Mouse (Mus musculus) heart, embryonic 12.5 days (tissue): ENCODE results near the gene Grin3b. TPM values are rescaled to one million over a fixed set of nuclear protein-coding genes. Genes with fewer than 3 reads are reported as not detected.
"Not testable (repeated sequence)": the region's sequence is repeated elsewhere in the genome, so short reads cannot be mapped to it uniquely, and the experiment has no call there.

ENCODE experiments used
- ATAC-seq: fragments of 200-750 bp; cut with Nextera tagmentation; 2 replicates; pipeline ENCODE4 v1.8.0; 2017; ENCODE audit warnings: moderate TSS enrichment, moderate library complexity; ENCODE audit not compliant: insufficient number of reproducible peaks, low FRiP score
- H3K27ac ChIP-seq: fragments of 300-500 bp; sonication (generic); 2 replicates; pipeline ENCODE4 v1.5.1; 2016; ENCODE audit warnings: mild to moderate bottlenecking, moderate library complexity; ENCODE audit not compliant: poor library complexity, severe bottlenecking
- H3K27me3 ChIP-seq: fragments of 300-500 bp; sonication (generic); replicated peaks from 2 replicates; pipeline ENCODE4 v1.6.1; 2016; ENCODE audit warnings: mild to moderate bottlenecking, moderate library complexity
- H3K36me3 ChIP-seq: fragments of 300-500 bp; sonication (generic); 2 replicates; pipeline ENCODE4 v1.6.1; 2016; ENCODE audit warnings: mild to moderate bottlenecking, moderate library complexity
- H3K4me1 ChIP-seq: fragments of 300-500 bp; sonication (generic); replicated peaks from 2 replicates; pipeline ENCODE4 v1.6.1; 2016; ENCODE audit warnings: mild to moderate bottlenecking
- H3K4me2 ChIP-seq: fragments of 300-500 bp; sonication (generic); 2 replicates; pipeline ENCODE4 v1.6.1; 2016; ENCODE audit warnings: mild to moderate bottlenecking, moderate library complexity
- H3K4me3 ChIP-seq: fragments of 300-500 bp; sonication (generic); 2 replicates; pipeline ENCODE4 v1.5.1; 2016; ENCODE audit warnings: mild to moderate bottlenecking
- H3K9ac ChIP-seq: fragments of 300-500 bp; sonication (generic); 2 replicates; pipeline ENCODE4 v1.6.1; 2016; ENCODE audit warnings: mild to moderate bottlenecking, moderate library complexity
- H3K9me3 ChIP-seq: fragments of 300-500 bp; sonication (generic); replicated peaks from 2 replicates; pipeline ENCODE4 v1.6.1; 2016; ENCODE audit warnings: mild to moderate bottlenecking, moderate library complexity
- WGBS: fragments of 180-500 bp; shearing (Covaris S2); methylation state at CpG from one replicate; pipeline ENCODE4 v1.1.7; 2016; 5-methylcytosine and 5-hydroxymethylcytosine counted together
- polyA plus RNA-seq: library from polyadenylated mRNA; unstranded; fragments of >200 nt; fragmentation: Nextera tagmentation; extraction: Ambion mirVana; gene quantifications from 2 replicates; pipeline ENCODE4 v1.2.1, GENCODE M21; 2016

Grin3b gene
- polyA plus RNA-seq, 1 experiment from 2014 or later: 0.29 TPM

- Histone ChIP-seq H3K27me3 (no peaks in the 10 kb centered on the region), H3K9me3 (no peaks in the 10 kb centered on the region), H3K36me3 (peaks cover 46% of the 10 kb centered on the region), H3K4me2 (no peak overlapping the region), H3K4me3 (no peak overlapping the region), H3K9ac (no peak overlapping the region), H3K27ac (no peak overlapping the region), H3K4me1 (peaks cover 4% of the 10 kb centered on the region)
- no peak for ATAC-seq
- 86% methylated on average over 6 of the region's 6 CpGs for WGBS
Observed at GRCm38 (mm10) chr10:79953946-79954345, 16.6 kb upstream of the Grin3b start.

- no peak for ATAC-seq
- no peak overlapping the region for H3K27ac ChIP-seq
- H3K9ac ChIP-seq: no peak overlapping the region
Observed at GRCm38 (mm10) chr10:79955691-79956090, 14.8 kb upstream of the Grin3b start.

GRCm38 (mm10) chr10:79956643-79957154 is 13.8 kb upstream of the Grin3b start:
- Histone ChIP-seq H3K27me3 (no peaks in the 10 kb centered on the region), H3K9me3 (no peaks in the 10 kb centered on the region), H3K9ac (no peak overlapping the region), H3K4me3 (no peak overlapping the region), H3K4me2 (no peak overlapping the region), H3K36me3 (peaks cover 24% of the 10 kb centered on the region), H3K27ac (no peak overlapping the region), H3K4me1 (peaks cover 11% of the 10 kb centered on the region)
- no peak for ATAC-seq
- WGBS: 39% methylated on average over 4 of the region's 4 CpGs

More at GRCm38 (mm10) chr10:79955691-79956090, 14.8 kb upstream of the Grin3b start:
- 67% methylated on average over 9 of the region's 9 CpGs for WGBS
- Histone ChIP-seq H3K36me3 (peaks cover 29% of the 10 kb centered on the region), H3K4me1 (peaks cover 6% of the 10 kb centered on the region), H3K4me3 (no peak overlapping the region), H3K27me3 (no peaks in the 10 kb centered on the region), H3K4me2 (no peak overlapping the region), H3K9me3 (no peaks in the 10 kb centered on the region)

GRCm38 (mm10) chr10:79958140-79958816 is 12.2 kb upstream of the Grin3b start:
- H3K4me3 ChIP-seq: peak overlapping the region; percentile 20; the same call in 1 of the 2 replicates
- peak overlapping the region; percentile 50 for H3K4me2 ChIP-seq
- no peaks in the 10 kb centered on the region for H3K9me3 ChIP-seq
- H3K4me1 ChIP-seq: peaks cover 11% of the 10 kb centered on the region
- H3K9ac ChIP-seq: peak overlapping the region; percentile 50; the same call in 1 of the 2 replicates
- 0 out of 2 replicates have a peak, but pooled peaks have one; percentile 10 for ATAC-seq
- no peak overlapping the region for H3K27ac ChIP-seq
- no peaks in the 10 kb centered on the region for H3K27me3 ChIP-seq
- WGBS: 18% methylated on average over 21 of the region's 21 CpGs
- H3K36me3 ChIP-seq: peaks cover 28% of the 10 kb centered on the region

GRCm38 (mm10) chr10:79959412-79959811 is 11.1 kb upstream of the Grin3b start:
- ATAC-seq: 0 out of 2 replicates have a peak, but pooled peaks have one; percentile 56
- peaks cover 11% of the 10 kb centered on the region for H3K4me1 ChIP-seq
- peaks cover 31% of the 10 kb centered on the region for H3K36me3 ChIP-seq
- H3K9me3 ChIP-seq, H3K27ac ChIP-seq, H3K27me3 ChIP-seq, H3K9ac ChIP-seq: not testable (repeated sequence)
- H3K4me2 ChIP-seq: peak overlapping the region; percentile 86
- H3K4me3 ChIP-seq: peak overlapping the region; percentile 79
- WGBS: 36% methylated on average over 10 of the region's 10 CpGs

- peaks cover 37% of the 10 kb centered on the region for H3K36me3 ChIP-seq
- ATAC-seq: peak; percentile 95
- no peaks in the 10 kb centered on the region for H3K27me3 ChIP-seq
- H3K4me3 ChIP-seq: peak within 1 kb of the TSS; percentile 79
- H3K4me2 ChIP-seq: peak within 1 kb of the TSS; percentile 86
- under 1% methylated on average over 61 of the region's 61 CpGs for WGBS
- H3K9me3 ChIP-seq: no peaks in the 10 kb centered on the region
- peaks cover 11% of the 10 kb centered on the region for H3K4me1 ChIP-seq
- peak within 1 kb of the TSS; percentile 90 for H3K9ac ChIP-seq
- H3K27ac ChIP-seq: peak within 1 kb of the TSS; percentile 71
Observed at GRCm38 (mm10) chr10:79959847-79960601, 10.5 kb upstream of the Grin3b start, which contains the start of gene Wdr18. TSS of gene Wdr18 (plus strand) at chr10:79960152.

- H3K36me3 ChIP-seq: peaks cover 45% of the 10 kb centered on the region
- H3K4me1 ChIP-seq: peaks cover 11% of the 10 kb centered on the region
- ATAC-seq: no peak
- H3K9me3 ChIP-seq: no peaks in the 10 kb centered on the region
- H3K27me3 ChIP-seq: no peaks in the 10 kb centered on the region
- no peak overlapping the region for H3K27ac ChIP-seq
- peak overlapping the region; percentile 90 for H3K9ac ChIP-seq
- H3K4me2 ChIP-seq: peak overlapping the region; percentile 86
- H3K4me3 ChIP-seq: peak overlapping the region; percentile 79
- WGBS: 12% methylated on average over 10 of the region's 10 CpGs
Observed at GRCm38 (mm10) chr10:79960671-79961294, 9.7 kb upstream of the Grin3b start.

- H3K27ac ChIP-seq: no peak overlapping the region
- H3K9me3 ChIP-seq: no peaks in the 10 kb centered on the region
- H3K27me3 ChIP-seq: peaks cover 20% of the 10 kb centered on the region
- H3K4me2 ChIP-seq: no peak overlapping the region
- H3K4me3 ChIP-seq: no peak overlapping the region
- H3K36me3 ChIP-seq: peaks cover 74% of the 10 kb centered on the region
- H3K4me1 ChIP-seq: peaks cover 7% of the 10 kb centered on the region
- no peak overlapping the region for H3K9ac ChIP-seq
- WGBS: 97% methylated on average over 7 of the region's 7 CpGs
- ATAC-seq: no peak
Observed at GRCm38 (mm10) chr10:79964727-79965126, 5.8 kb upstream of the Grin3b start.

- H3K36me3 ChIP-seq: peaks cover 74% of the 10 kb centered on the region
- H3K9me3 ChIP-seq: no peaks in the 10 kb centered on the region
- peaks cover 7% of the 10 kb centered on the region for H3K4me1 ChIP-seq
- no peak overlapping the region for H3K27ac ChIP-seq
- no peak overlapping the region for H3K9ac ChIP-seq
- no peak overlapping the region for H3K4me3 ChIP-seq
- peaks cover 25% of the 10 kb centered on the region for H3K27me3 ChIP-seq
- 88% methylated on average over 5 of the region's 5 CpGs for WGBS
- no peak for ATAC-seq
- H3K4me2 ChIP-seq: no peak overlapping the region
Observed at GRCm38 (mm10) chr10:79965325-79965724, 5.2 kb upstream of the Grin3b start.

GRCm38 (mm10) chr10:79966886-79967400 is 3.6 kb upstream of the Grin3b start:
- H3K36me3 ChIP-seq: peaks cover 68% of the 10 kb centered on the region
- peaks cover 40% of the 10 kb centered on the region for H3K27me3 ChIP-seq
- H3K27ac ChIP-seq: no peak overlapping the region
- no peaks in the 10 kb centered on the region for H3K9me3 ChIP-seq
- 88% methylated on average over 5 of the region's 5 CpGs for WGBS
- ATAC-seq: no peak
- no peak overlapping the region for H3K4me3 ChIP-seq
- H3K4me1 ChIP-seq: peaks cover 8% of the 10 kb centered on the region
- 0 out of 2 replicates have a peak overlapping the region, but pooled peaks have one; percentile 23 for H3K9ac ChIP-seq
- no peak overlapping the region for H3K4me2 ChIP-seq
